Mouse (Mus musculus) lung, adult 2 months (tissue): ENCODE data around the gene Hoxc6.

Experiments used
- CTCF ChIP-seq: fragments of 200-500 bp; IDR thresholded peaks from 2 replicates; pipeline ENCODE4 v1.5.1; 2011; ENCODE audit warnings: mild to moderate bottlenecking, low read length, control low read depth; ENCODE audit not compliant: insufficient read depth
- POLR2A ChIP-seq: fragments of 200-500 bp; IDR thresholded peaks from 2 replicates; pipeline ENCODE4 v1.6.1; 2011; ENCODE audit warnings: low read depth, mild to moderate bottlenecking, control low read depth, low read length, borderline replicate concordance; ENCODE audit errors: extremely low read depth

DNA sequence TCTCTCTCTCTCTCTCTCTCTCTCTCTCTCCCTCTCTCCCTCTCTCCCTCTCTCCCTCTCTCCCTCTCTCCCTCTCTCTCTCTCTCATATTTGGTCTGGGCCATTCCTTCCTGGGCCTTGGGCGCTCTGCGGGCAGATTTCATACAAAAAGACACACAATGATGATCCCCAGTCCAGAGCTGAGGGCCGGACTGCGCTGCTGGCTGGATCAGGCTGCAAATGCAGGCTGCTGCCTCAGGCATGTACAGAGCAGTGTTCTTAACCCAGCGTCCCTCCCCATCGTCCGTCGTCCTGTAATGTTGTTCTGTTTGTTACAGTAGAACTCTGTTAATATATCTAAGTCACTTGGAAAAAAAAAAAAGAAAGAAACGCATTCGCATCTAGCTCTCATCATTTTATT is 13.5 kb upstream of the Hoxc6 start:
- TF ChIP-seq CTCF (no peak), POLR2A (no peak)
